Mouse (Mus musculus): ENCODE data around the gene Gm44965.

Gene Gm44965

DNA sequence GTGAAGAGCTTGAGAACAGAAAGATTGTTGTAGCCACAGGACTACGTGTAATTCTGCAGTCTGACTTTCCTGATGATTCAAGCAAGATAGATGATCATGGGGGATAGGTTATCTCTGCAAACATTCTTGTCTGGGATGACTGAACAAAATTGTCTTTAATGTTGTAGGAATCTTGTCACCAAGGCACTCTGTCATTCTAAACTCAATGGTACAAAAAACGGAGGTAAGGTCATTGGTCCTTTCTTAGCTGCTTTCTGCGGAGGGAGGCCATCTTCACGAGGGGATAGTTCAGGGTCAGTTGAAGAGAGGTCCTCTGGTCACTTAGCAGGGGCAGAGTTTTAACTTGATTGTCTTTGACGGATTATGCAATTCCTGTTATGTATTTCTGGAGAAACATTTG is 15.0 kb upstream of the Gm44965 start:
- peak; percentile 34 to 82 for DNase-seq (ENCODE audit: inconsistent age in 2 of 2, low spot score in 1 of 2)

DNA sequence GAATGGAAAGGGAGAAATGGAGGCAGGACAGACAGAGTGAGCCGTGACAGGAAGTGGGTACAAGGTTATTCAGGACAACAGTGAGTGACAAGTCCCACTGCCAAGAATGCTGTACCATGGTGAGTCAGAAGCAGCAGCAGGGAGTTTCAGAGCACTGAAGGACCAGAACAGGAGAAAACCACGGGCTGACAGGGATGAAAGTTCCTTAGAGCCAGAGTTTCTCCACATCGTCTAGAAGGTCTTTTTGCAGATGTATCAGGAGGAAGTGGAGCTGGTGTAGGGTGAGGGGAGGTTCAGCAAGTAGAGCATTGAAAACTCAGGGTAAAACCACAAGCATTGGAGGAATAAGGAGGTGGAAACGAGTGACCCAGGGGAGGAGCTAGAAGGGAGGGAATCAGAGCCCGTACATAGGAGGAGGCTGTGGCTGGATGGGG is 14.5 kb upstream of the Gm44965 start:
- DNase-seq (ENCODE audit: inconsistent age in 2 of 2, low spot score in 1 of 2): peak; percentile 66 to 85

DNA sequence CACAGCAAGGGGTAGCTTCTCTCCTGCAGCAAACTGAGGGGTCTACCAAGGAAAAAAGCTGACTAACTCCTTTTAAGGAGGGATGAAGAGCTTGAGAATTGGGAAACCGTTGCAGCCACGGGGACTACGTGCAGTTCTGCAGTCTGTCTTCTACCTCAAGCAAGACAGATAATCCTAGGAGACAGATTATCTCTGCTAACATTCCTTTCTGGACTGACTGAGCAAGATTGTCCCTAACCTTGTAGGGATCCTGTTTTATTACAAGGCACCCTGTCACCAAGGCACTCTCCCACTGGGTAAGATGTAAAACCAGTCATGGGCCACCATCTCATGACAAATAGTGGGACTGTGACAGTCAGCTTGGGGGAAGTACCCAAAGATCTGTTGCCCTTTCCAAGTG is 12.5 kb upstream of the Gm44965 start:
- no peak for DNase-seq (ENCODE audit: inconsistent age in 2 of 2, low spot score in 1 of 2)

DNA sequence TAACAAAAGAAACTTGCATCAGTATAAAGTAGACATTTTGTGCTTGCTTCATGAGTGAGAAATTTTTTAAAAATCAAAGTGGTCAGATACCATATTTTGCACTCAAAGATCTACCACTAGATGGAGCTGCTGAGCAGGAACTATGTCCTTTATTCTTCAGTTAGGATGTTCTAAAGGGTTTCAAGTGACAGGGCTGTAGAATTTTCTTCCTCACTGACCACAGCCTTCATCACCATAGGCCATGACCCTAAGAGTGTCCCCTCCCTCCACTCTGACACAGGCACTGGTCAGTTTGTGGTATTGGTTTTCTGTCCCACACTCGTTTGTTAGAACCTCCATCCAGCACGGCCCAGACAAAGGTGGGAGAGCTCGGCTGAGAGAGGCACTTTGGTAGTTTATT is 11.7 kb upstream of the Gm44965 start:
- peak in 1 of 2 experiments; percentile 87 for DNase-seq (ENCODE audit: inconsistent age in 2 of 2, low spot score in 1 of 2)

DNA sequence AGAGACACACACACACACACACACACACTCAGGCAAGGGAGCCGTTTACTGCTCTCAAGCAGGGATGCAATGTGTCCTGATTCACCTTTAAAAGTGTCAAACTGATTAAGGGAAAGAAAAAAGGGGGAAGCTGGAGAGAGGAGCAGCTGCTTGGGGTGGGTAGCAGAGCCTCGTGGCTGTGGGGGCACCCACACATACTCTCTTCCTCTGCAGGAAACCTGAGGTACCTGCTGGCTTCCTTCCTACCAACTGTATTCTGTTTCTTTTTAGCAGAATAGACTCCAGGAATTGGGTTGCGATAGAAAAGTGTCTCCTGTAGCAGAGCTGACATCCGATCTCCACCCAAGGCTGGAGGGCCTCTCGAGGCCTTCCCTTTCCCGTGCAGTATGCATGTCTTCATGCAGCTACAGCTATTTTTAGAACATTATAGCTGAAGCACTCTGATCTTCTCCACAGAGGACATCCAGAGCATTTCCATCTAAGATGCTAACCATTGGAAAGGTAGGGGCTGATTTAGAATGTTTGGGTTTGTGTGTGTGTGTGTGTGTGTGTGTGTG is 4.5 kb upstream of the Gm44965 start, which contains the start of gene Gm45021:
Gm45021 (plus strand) TSS at position 417 of the 557 bp plus-strand sequence.
- no peak for DNase-seq (ENCODE audit: inconsistent age in 2 of 2, low spot score in 1 of 2)

DNA sequence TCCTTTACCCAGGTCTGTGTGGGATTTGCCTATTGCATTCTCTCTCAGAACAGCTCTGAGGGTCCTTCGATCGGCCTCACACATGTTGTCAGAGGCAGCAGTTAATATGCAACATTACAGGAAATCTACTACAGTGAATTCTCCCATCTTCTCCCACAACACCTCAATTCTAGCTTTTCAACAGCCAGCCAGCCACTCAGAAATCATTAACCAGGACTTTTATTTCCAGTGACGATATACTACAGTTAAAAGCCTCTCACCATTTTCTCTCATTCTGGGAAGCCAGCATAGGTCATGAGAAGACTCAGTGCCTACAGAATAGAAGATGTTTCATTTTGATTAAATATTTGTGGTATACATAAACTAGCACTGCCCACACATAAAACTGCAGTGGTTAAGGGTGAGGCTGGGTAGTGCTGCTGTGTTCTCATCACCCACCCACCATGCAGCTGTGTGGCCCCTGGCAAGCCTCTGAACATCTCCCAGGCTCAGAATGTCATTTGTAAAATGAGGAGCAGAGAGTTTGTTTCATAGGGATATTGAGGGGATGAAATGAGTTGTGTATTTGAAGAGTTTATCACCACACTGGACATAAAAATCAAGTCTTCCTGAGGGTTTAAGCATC is 2.4 kb upstream of the Gm44965 start:
- no peak for DNase-seq (ENCODE audit: inconsistent age in 2 of 2, low spot score in 1 of 2)

DNA sequence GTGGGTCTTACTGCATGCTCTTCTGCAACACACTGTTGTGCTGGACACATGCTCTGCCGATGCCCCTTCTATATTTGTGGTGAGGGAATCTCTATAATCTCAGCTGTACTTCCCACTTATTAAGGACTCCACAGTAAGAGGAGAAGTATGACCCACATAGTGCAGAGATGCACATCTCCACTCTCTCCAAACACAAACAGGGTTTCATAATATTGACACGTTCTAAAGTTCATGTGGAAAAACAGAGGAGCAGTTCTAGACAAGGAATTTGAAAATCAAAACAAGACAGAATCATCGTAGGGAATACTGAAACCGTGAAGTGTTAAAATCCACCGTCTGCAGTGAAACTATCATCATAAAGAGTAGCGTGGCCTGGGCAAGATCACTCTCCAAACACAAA is 1.9 kb upstream of the Gm44965 start:
- DNase-seq (ENCODE audit: inconsistent age in 2 of 2, low spot score in 1 of 2): no peak

DNA sequence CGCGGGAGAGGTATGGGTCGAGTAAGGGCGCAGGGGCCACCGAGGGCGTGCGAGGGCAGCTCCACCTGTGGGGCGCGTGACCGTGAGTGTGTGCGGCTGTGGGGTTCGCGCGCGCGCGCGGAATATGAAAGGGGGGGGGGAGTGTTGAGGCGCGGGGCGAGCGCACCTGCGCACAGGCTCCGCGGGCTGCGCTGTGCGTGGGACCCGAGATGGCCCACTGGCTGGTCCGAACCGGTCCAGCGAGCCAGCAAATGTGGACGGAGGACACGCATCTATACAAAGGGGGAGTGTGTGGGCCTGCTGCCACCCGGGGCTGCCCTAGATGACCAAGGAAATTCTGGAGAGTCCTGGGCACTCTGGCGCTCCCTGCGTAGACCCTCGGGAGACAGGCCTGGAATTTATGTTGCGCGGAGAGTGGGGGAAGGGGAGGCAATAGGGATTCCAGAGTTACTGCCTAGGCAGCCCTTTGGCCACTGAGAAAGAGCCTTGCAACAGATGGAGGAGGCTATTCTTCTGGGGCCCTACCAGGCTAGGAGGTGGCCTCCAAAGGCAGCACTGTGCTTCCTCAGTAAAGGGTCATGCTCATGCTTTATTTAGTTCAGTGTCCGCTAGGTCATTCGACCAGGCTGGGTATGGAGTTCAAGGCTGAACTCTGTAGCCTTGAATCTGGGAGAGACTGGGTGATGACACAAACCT is 450 bp downstream of the Gm44965 start:
- peak; percentile 78 to 89 for DNase-seq (ENCODE audit: inconsistent age in 2 of 2, low spot score in 1 of 2)

DNA sequence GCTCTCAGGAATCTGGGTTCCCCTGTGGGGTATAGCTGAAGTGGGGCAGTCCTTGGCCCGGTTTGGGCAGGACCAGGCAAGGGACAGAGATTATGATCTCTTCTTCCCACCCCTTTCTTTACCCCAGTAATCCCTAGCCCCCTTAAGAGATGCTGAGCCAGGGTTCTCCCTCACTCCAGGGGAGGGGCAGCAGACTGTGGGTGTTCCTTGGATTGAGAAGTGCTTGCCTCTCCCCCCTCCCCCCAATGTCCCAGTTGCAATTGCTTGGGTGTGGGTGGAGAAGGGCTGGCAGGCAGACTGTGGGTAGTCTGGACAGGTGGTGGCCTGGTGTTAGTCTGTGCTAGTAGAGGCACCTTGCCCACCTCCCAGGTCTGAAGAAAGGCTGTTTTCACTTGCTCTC is 1.5 kb downstream of the Gm44965 start:
- DNase-seq (ENCODE audit: inconsistent age in 2 of 2, low spot score in 1 of 2): peak in 1 of 2 experiments; percentile 70

DNA sequence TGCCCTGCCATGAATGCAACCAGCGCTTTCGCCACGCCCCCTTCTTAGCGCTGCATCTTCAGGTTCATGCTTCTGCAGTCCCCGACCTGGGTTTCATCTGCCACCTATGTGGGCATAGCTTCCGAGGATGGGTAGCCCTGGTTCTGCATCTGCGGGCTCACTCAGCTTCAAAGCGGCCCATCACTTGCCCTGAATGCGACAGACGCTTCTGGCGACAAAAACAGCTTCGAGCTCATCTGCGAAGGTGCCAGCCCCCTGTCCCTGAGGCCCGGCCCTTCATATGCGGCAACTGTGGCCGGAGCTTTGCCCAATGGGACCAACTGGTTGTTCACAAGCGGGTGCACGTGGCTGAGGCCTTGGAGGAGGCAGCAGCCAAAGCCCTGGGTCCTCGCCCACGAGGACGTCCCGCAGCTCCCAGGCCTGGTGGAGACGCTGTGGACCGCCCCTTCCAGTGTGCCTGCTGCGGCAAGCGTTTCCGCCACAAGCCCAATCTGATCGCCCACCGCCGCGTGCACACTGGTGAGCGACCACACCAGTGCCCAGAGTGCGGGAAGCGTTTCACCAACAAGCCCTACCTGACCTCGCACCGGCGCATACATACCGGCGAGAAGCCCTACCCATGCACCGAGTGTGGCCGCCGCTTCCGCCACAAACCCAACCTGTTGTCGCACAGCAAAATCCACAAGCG is 2.9 kb downstream of the Gm44965 start:
- no peak for DNase-seq (ENCODE audit: inconsistent age in 2 of 2, low spot score in 1 of 2)

DNA sequence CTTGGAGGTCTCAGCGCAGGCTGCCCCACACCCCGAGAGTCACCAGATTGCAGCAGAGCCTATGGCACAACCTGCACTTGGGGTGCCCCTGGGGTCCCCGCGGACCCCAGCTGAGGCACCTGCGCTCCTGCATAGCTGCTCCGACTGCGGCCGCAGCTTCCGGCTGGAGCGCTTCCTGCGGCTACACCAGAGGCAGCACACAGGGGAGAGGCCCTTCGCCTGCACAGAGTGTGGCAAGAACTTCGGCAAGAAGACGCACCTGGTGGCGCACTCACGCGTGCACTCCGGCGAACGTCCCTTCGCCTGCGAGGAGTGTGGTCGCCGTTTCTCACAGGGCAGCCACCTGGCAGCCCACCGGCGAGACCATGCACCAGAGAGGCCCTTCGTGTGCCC is 3.5 kb downstream of the Gm44965 start:
- DNase-seq (ENCODE audit: inconsistent age in 2 of 2, low spot score in 1 of 2): no peak

DNA sequence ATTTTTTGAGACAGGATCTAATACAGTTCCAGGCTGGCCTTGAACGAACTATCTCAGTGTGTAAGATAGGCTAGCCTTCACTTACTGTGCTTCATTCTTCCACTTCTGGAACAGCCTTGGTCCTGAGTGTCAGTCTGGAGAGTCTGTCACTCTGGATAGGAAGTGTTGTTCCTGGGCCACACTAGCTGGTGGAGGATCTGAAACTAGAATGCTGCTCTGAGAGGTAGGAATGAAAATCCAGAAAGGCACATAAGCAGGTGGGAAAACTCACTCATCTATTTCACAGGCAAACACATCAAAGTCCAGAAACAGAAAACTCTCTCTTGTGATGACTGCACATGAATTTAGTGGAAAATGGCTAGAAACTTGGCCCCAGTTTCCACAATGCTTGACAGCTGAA is 6.9 kb downstream of the Gm44965 start:
- peak in 1 of 2 experiments; percentile 60 for DNase-seq (ENCODE audit: inconsistent age in 2 of 2, low spot score in 1 of 2)

DNA sequence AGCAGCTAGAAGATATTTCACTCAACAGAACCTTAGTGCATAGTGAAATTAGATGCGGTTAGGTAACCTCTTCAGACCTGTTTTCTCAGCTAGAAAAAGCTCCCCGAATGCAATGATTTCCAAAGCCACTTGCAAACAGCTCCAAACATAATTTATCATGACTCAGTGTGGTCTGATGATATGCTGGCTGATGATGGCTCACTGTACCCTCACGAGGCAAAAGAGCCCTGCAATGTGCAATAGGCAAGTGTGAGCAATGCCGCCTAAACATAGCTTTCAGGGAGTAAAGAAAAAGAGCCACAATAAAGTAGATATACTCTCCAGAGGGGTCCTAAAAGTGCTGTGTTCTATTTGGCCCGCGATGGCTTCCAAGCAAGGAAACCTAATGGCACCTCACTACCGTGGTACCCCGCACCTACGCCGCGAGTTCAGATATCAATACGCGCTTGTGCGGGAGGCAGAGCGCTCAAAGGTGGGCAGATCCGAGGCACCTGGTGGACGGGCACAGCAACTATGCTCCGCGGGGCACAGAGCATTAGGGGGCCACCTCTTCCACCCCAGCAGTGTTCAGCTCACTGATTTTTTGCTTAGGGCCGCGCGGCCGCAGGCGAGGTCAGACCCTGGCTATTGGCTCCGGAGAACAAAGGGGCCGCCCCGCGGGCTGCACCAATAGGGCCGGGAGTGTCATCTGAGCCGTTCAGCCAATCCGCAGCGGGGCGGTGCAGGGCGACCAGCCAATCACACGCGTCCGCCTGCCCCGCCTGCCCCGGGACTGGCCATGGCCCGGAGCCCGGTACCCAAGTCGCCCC is 7.7 kb downstream of the Gm44965 start, which contains the start of gene Zfp775:
Zfp775 (plus strand) TSS at position 793 of the 809 bp plus-strand sequence.
- peak; percentile 98 to 99 for DNase-seq (ENCODE audit: inconsistent age in 2 of 2, low spot score in 1 of 2)

DNA sequence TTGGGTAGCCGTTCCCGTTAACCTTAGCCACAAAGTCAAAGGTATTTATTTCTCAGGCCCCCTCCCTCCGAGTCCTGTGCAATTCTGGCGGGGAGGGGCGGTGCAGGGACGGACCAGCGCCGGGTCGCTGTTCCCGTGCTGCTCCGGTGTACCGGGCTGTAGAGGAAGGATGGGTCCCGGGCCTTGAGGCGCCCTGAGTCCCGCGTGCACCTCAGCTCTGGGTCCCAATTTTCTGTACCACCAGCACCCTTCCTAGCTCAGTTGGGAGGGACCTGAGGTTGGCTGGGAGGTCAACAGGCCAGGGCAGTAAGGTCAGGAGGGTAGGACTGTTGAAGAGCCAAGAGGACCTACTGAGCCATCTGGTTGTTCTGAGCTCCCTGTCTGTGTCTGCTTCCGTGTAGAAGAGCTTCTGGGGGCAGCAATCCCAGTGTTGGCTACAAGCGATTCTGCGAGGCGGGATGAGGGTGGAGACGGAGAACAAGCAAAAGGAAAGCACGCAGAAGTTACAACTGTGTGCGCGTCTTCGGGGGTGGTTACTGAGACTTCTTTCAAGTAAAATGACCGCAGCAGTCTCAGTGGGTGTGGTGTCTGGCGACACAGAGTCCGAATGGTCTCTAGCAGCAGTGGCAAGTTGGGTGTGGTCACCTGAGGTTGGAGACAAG is 8.5 kb downstream of the Gm44965 start:
- DNase-seq (ENCODE audit: inconsistent age in 2 of 2, low spot score in 1 of 2): peak in 1 of 2 experiments; percentile 55

DNA sequence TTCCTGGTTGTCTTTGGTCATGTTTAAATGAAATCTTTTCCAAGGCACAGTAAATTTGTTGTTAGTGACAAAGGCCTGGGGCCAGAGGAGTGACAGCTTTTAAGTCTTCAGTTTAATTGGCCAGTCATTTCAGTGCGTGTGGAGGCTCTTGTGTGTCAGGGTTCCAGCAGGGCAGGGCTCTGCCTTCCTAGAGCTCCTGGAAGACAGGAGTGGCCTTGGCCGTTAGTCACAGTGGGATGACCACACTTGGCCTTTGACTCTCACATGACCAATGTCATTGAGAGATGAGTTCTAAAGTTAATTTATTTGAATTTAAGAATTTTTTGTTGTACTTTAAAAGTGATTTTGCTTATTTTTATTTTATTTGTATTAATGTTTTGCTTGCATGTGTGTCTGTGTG is 14.4 kb downstream of the Gm44965 start:
- DNase-seq (ENCODE audit: inconsistent age in 2 of 2, low spot score in 1 of 2): peak; percentile 71 to 86

DNA sequence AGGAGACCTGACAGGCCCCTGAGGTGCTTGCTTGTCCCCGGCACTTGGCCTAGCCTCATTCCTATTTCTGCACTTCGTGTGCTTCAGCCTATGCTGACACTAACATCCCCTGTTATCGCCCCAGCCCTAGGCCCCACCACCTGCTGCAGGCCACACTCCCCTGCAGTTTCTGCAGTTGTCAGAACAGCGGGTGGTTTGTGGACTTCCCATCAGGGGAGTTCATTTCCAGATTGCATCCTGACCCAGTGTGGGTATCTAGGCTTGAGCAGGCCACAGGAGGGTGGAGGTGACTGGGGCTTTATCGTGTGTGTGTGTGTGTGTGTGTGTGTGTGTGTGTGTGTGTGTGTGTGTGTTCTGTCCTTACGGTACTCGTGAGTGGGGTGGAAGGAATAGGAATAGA is 15.8 kb downstream of the Gm44965 start:
- DNase-seq (ENCODE audit: inconsistent age in 2 of 2, low spot score in 1 of 2): no peak

DNA sequence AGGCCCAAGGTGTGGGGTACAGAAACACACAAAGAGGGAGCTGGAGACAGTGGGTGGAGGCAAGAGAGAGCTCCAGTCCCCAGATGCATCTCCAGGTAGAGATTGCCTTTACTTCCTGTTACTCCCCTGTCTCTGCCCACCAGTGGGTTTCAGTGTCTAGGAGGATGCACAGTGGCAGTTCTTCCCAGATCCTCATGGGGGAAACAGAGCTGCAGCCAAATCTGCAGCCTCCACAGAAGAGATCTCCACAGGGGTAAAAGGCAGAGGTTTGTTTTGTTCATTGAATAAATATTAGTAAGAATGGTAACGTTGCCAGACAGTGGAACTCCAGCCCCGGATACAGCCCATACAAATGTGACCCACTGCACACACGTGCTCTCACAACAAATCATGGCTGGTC is 16.9 kb downstream of the Gm44965 start:
- DNase-seq (ENCODE audit: inconsistent age in 2 of 2, low spot score in 1 of 2): no peak

DNA sequence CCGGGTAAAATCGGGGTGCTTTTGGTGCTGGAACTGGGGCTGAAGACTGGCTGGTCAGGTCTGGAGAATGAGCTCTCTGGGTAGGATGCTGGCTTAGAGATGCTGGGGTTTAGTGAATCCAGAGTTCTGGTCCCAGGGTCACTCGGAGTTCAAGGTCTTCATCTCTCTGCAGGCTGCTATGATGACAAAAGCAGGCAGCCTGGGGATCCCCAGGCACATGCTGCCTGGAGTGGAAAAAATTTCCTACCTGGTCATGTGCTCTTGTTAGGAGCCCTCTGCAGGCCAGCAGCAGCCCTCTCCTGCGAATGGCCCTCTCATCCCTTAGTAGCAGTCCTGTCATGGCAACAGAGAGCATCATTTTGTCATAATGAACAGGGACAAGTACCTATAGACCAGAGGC is 19.7 kb downstream of the Gm44965 start:
- DNase-seq (ENCODE audit: inconsistent age in 2 of 2, low spot score in 1 of 2): peak in 1 of 2 experiments; percentile 55

DNA sequence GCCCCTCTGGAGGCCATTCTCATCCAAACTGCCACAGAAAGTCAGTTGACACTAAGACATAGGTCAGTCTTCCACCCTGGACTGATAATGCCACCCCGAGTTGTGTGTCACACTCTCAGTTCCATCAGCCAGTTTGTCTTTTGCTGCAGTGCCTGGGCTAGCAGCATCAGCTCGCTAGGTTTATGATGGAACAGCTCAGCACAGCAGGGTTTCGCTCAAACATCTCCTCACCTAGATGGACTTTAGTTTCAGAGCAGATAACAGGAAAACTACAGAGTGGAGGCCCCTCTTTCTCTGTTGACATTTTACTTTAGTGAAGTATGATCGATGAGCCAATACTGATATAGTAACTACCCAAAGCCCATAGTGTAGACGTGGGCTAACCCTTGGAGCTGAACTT is 21.0 kb downstream of the Gm44965 start:
- DNase-seq (ENCODE audit: inconsistent age in 2 of 2, low spot score in 1 of 2): no peak

DNA sequence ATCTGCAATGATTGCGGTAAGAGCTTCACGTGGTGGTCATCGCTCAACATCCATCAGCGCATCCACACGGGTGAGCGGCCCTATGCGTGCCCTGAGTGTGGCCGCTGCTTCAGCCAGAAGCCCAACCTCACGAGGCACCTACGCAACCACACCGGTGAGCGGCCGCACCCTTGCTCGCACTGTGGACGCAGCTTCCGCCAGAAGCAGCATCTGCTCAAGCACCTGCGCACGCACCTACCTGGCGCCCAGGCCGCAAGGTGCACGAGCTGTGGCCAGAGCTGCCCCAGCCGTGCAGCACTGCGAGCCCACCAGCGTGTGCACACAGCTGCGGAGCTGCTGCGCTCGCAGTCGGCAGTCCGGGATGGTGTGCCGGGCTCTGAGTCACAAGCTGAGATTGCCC is 26.3 kb downstream of the Gm44965 start:
- DNase-seq (ENCODE audit: inconsistent age in 2 of 2, low spot score in 1 of 2): no peak

Data from adrenal gland, adult (tissue).